8 mouse cellular contexts compared by ENCODE assay signal in genomic region chr17:25083444-25083931, GRCm38 (mm10). TPM values are rescaled to one million over a fixed set of nuclear protein-coding genes. Genes with fewer than 3 reads are reported as not detected.
A peak's percentile ranks its signal among the peaks of the same experiment; 100 is the strongest.
DNase-seq lines count a peak whose midpoint lies in the region; ATAC-seq lines count a peak whose summit lies in the region.

Tmem204 (minus strand) TSS chr17:25083591.

- H3K27me3 ChIP-seq in forebrain, embryonic 13.5 days = no peaks in the 10 kb centered on the region
- no peaks in the 10 kb centered on the region for H3K27me3 ChIP-seq in limb, embryonic 11.5 days (ENCODE audit: control insufficient read depth, insufficient read depth, low read length)
- no peaks in the 10 kb centered on the region for H3K27me3 ChIP-seq in midbrain, embryonic 13.5 days

- no peak within 1 kb of the TSS for H3K27ac ChIP-seq in forebrain, embryonic 13.5 days
- peak within 1 kb of the TSS; percentile 95 for H3K27ac ChIP-seq in limb, embryonic 11.5 days (replicated peaks; ENCODE audit: low read depth, low read length)
- H3K27ac ChIP-seq in midbrain, embryonic 13.5 days = peak within 1 kb of the TSS; percentile 30; the same call in 1 of the 2 replicates

- no peak within 1 kb of the TSS for H3K4me2 ChIP-seq in forebrain, embryonic 13.5 days
- H3K4me2 ChIP-seq in limb, embryonic 11.5 days (ENCODE audit: low read depth, severe bottlenecking) = 0 out of 2 replicates have a peak within 1 kb of the TSS, but pooled peaks have one; percentile 13
- no peak within 1 kb of the TSS for H3K4me2 ChIP-seq in midbrain, embryonic 13.5 days (replicated peaks)

- peaks cover 24% of the 10 kb centered on the region for H3K36me3 ChIP-seq in forebrain, embryonic 13.5 days (ENCODE audit: poor library complexity, severe bottlenecking)
- H3K36me3 ChIP-seq in limb, embryonic 11.5 days (ENCODE audit: control insufficient read depth, insufficient read depth, low read length) = peaks cover 5% of the 10 kb centered on the region
- H3K36me3 ChIP-seq in midbrain, embryonic 13.5 days = peaks cover 30% of the 10 kb centered on the region

- no peaks in the 10 kb centered on the region for H3K4me1 ChIP-seq in forebrain, embryonic 13.5 days
- peaks cover 30% of the 10 kb centered on the region for H3K4me1 ChIP-seq in limb, embryonic 11.5 days (ENCODE audit: control insufficient read depth, insufficient read depth, low read length)
- H3K4me1 ChIP-seq in midbrain, embryonic 13.5 days (replicated peaks) = no peaks in the 10 kb centered on the region

- no peak within 1 kb of the TSS for H3K4me3 ChIP-seq in forebrain, embryonic 13.5 days
- H3K4me3 ChIP-seq in limb, embryonic 11.5 days (ENCODE audit: low read depth, low read length) = no peak within 1 kb of the TSS
- H3K4me3 ChIP-seq in midbrain, embryonic 13.5 days (replicated peaks) = no peak within 1 kb of the TSS

- intact Hi-C loops in heart, postnatal 36 days (cut with DNase I) = loop anchor here (2.0 kb wide), 4 partner anchors 31 to 67 kb away; partner anchors contain the start of genes Ift140 and Telo2

- DNase-seq in ovary, adult 18-20 months (ENCODE audit: low spot score) = peak; percentile 64
- no peak for DNase-seq in ovary, postnatal 10 days (ENCODE audit: low spot score)
- peak; percentile 66 to 74 for DNase-seq in heart, postnatal 36 days
- DNase-seq in limb, embryonic 11.5 days (ENCODE audit: low spot score) = peak; percentile 90
- DNase-seq in cerebellum, postnatal 14 days = no peak
- DNase-seq in cerebellum, postnatal 4 days (ENCODE audit: low spot score in 2 of 2) = no peak

- no peak for ATAC-seq in forebrain, embryonic 13.5 days
- peak; percentile 93 for ATAC-seq in limb, embryonic 11.5 days (ENCODE audit: insufficient number of reproducible peaks, low FRiP score, low TSS enrichment, low read depth)
- ATAC-seq in midbrain, embryonic 13.5 days = no peak

- WGBS in forebrain, embryonic 13.5 days = 74% methylated on average over 7 of the region's 7 CpGs
- 12% methylated on average over 7 of the region's 7 CpGs for WGBS in limb, embryonic 11.5 days
- WGBS in midbrain, embryonic 13.5 days = 67% methylated on average over 7 of the region's 7 CpGs

- H3K9ac ChIP-seq in forebrain, embryonic 13.5 days = no peak within 1 kb of the TSS
- H3K9ac ChIP-seq in limb, embryonic 11.5 days (ENCODE audit: low read length) = peak within 1 kb of the TSS; percentile 48
- H3K9ac ChIP-seq in midbrain, embryonic 13.5 days (replicated peaks) = no peak within 1 kb of the TSS

- H3K9me3 ChIP-seq in forebrain, embryonic 13.5 days (replicated peaks) = no peaks in the 10 kb centered on the region
- H3K9me3 ChIP-seq in limb, embryonic 11.5 days (ENCODE audit: control insufficient read depth, low read length) = no peaks in the 10 kb centered on the region
- no peaks in the 10 kb centered on the region for H3K9me3 ChIP-seq in midbrain, embryonic 13.5 days

RNA-seq across cellular contexts. Expression of gene Tmem204, which starts in this region (rescaled TPM):
- polyA plus RNA-seq in forebrain, embryonic 13.5 days (2015; fragmentation: Nextera tagmentation; extraction: Ambion mirVana) = 7.7 and 10.1 TPM in 2 replicates
- total RNA-seq in heart, postnatal 36 days (2021) = 10 to 100 TPM; 34.5 to 36.7 TPM
- 9.7 and 10.8 TPM in 2 replicates for polyA plus RNA-seq in limb, embryonic 11.5 days (2014; fragmentation: Nextera tagmentation; extraction: Ambion mirVana)
- 9.4 and 10.8 TPM in 2 replicates for polyA plus RNA-seq in midbrain, embryonic 13.5 days (2015; fragmentation: Nextera tagmentation; extraction: Ambion mirVana)

Comparison
In these comparisons a context has a peak if more than half of its experiments do, and no peak if none do; other contexts are left out.
1. DNase-seq: peak in ovary, adult 18-20 months (single experiment), heart, postnatal 36 days (2 of 2) and limb, embryonic 11.5 days (single experiment); none in ovary, postnatal 10 days (single experiment), cerebellum, postnatal 14 days (0 of 2) and cerebellum, postnatal 4 days (0 of 2).